Mouse (Mus musculus) kidney, embryonic 15.5 days (tissue): ENCODE data around the gene Usp49. TPM values are rescaled to one million over a fixed set of nuclear protein-coding genes. Genes with fewer than 3 reads are reported as not detected.
A peak's percentile ranks its signal among the peaks of the same experiment; 100 is the strongest.

ENCODE experiments used
- ATAC-seq: fragments of 200-750 bp; cut with Nextera tagmentation; replicated peaks from 2 replicates; pipeline ENCODE4 v1.8.0; 2017; ENCODE audit warnings: moderate TSS enrichment; ENCODE audit not compliant: low FRiP score
- H3K27ac ChIP-seq: fragments of 300-500 bp; sonication (generic); 2 replicates; pipeline ENCODE4 v1.5.1; 2015; ENCODE audit warnings: mild to moderate bottlenecking, inconsistent platforms
- H3K27me3 ChIP-seq: fragments of 300-500 bp; sonication (generic); 2 replicates; pipeline ENCODE4 v1.6.1; 2015; ENCODE audit warnings: inconsistent platforms
- H3K36me3 ChIP-seq: fragments of 300-500 bp; sonication (generic); 2 replicates; pipeline ENCODE4 v1.6.1; 2015; ENCODE audit warnings: inconsistent platforms
- H3K4me1 ChIP-seq: fragments of 300-500 bp; sonication (generic); 2 replicates; pipeline ENCODE4 v1.6.1; 2015; ENCODE audit warnings: inconsistent platforms
- H3K4me2 ChIP-seq: fragments of 300-500 bp; sonication (generic); 2 replicates; pipeline ENCODE4 v1.6.1; 2015; ENCODE audit warnings: moderate library complexity, mild to moderate bottlenecking, inconsistent platforms
- H3K4me3 ChIP-seq: fragments of 300-500 bp; sonication (generic); replicated peaks from 2 replicates; pipeline ENCODE4 v1.5.1; 2015; ENCODE audit warnings: mild to moderate bottlenecking, inconsistent platforms
- H3K9ac ChIP-seq: fragments of 300-500 bp; sonication (generic); 2 replicates; pipeline ENCODE4 v1.6.1; 2015; ENCODE audit warnings: mild to moderate bottlenecking, inconsistent platforms
- H3K9me3 ChIP-seq: fragments of 300-500 bp; sonication (generic); replicated peaks from 2 replicates; pipeline ENCODE4 v1.6.1; 2016; ENCODE audit warnings: inconsistent platforms
- WGBS: fragments of 180-500 bp; shearing (Covaris S2); methylation state at CpG from one replicate; pipeline ENCODE4 v1.1.7; 2015; ENCODE audit warnings: mixed read lengths; 5-methylcytosine and 5-hydroxymethylcytosine counted together
- polyA plus RNA-seq: library from polyadenylated mRNA; unstranded; fragments of >200 nt; fragmentation: Nextera tagmentation; extraction: Ambion mirVana; gene quantifications from 2 replicates; pipeline ENCODE4 v1.2.1, GENCODE M21; 2015

The Usp49 gene
- polyA plus RNA-seq, 1 experiment from 2014 or later, result 5.0 TPM

DNA sequence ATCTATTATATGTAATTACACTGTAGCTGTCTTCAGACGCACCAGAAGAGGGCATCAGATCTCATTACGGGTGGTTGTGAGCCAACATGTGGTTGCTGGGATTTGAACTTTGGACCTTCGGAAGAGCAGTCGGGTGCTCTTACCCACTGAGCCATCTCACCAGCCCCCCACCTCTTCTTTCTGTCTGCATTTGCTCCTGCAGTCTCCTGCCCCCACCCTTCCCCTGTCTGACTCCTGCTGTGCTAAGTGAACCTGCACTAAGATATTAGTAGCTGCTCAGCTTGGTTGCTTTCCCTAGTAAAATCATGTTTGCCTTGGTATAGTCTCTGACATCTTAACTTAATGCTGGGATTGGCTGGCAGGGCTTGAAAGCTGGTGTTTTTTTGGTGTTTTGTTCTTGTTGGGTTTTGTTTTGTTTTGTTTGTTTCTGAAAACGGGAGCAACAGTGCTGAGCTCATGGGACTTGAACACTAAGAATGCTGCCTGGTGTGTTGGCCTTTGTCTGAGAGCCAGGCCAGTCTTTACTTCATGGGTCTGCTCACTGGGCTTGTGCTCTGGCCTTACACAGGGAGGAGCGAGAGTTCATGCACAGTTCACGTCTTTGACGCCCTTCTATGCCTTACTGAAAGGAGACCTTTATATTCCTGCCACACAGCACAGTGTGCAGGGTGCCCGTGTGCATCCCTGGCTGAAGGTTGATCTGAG is 32.7 kb downstream of the Usp49 start:
- no peak for ATAC-seq
- no peaks in the 10 kb centered on the region for H3K9me3 ChIP-seq
- H3K4me1 ChIP-seq, result 0 out of 2 replicates have a peak, but pooled peaks cover 6% of the 10 kb centered on the region
- H3K36me3 ChIP-seq, result no peaks in the 10 kb centered on the region
- H3K27me3 ChIP-seq, result no peaks in the 10 kb centered on the region
- H3K4me3 ChIP-seq, result no peak overlapping the region
- no peak overlapping the region for H3K27ac ChIP-seq
- no peak overlapping the region for H3K4me2 ChIP-seq
- no peak overlapping the region for H3K9ac ChIP-seq
- WGBS, result 75% methylated on average over 9 of the region's 9 CpGs

DNA sequence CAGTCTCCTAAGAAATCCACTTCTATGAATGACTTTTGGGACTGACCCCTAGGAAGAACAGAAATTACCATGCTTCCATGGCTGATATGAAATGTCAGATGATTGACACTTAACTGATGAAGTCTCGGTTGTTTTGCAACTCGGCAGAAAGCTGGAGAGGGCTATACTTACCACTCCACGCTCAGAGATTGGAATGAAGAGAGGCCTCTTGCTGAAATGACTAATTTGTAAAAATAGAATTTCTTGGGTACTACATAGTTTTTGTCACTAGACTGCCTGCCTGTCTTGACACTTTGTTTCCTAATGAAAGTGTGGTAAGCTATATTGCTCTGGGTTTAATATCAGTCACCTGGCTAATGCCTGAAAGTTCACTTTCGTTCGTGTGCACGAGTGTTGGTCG is 34.0 kb downstream of the Usp49 start:
- WGBS, result 89% methylated on average over 7 of the region's 7 CpGs
- ATAC-seq, result no peak
- H3K9ac ChIP-seq, result no peak overlapping the region
- 0 out of 2 replicates have a peak, but pooled peaks cover 6% of the 10 kb centered on the region for H3K4me1 ChIP-seq
- no peaks in the 10 kb centered on the region for H3K9me3 ChIP-seq
- H3K36me3 ChIP-seq, result no peaks in the 10 kb centered on the region
- H3K4me3 ChIP-seq, result no peak overlapping the region
- H3K27ac ChIP-seq, result no peak overlapping the region
- no peaks in the 10 kb centered on the region for H3K27me3 ChIP-seq
- no peak overlapping the region for H3K4me2 ChIP-seq

DNA sequence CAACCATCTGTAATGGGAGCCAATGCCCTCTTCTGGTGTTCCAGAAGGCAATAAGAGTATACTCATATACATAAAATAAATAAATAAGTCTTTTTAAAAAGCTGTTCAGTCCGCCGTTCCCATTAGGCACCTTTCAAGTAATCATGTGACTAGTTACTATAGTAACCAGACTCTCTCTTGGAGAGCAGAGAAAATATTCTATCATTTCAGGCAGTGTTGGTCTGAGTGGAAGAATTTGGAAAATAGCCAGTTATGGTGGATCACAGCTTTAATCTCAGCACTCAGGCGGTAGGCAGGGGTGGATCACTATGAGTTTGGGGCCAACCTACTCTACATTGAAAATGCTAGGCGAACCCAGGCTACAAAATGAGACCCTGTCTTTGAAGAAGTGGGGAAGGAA is 38.7 kb downstream of the Usp49 start:
- 78% methylated on average over 4 of the region's 4 CpGs for WGBS
- H3K27ac ChIP-seq, result no peak overlapping the region
- H3K4me3 ChIP-seq, result no peak overlapping the region
- H3K9me3 ChIP-seq, result no peaks in the 10 kb centered on the region
- H3K36me3 ChIP-seq, result no peaks in the 10 kb centered on the region; the same call in 1 of the 2 replicates
- H3K9ac ChIP-seq, result no peak overlapping the region
- H3K4me1 ChIP-seq, result peaks cover 22% of the 10 kb centered on the region
- no peak overlapping the region for H3K4me2 ChIP-seq
- ATAC-seq, result no peak
- H3K27me3 ChIP-seq, result peaks cover 19% of the 10 kb centered on the region; the same call in 1 of the 2 replicates

DNA sequence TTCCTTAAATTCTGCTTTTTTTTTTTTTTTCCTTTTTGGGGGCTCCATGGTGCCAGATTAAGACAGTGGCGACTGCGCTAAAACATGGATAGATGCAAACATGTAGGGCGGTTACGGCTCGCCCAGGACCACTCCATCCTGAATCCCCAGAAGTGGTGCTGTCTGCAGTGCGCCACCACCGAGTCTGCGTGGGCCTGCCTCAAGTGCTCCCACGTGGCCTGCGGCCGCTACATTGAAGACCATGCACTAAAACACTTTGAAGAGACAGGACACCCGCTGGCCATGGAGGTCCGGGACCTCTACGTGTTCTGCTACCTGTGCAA is 41.5 kb downstream of the Usp49 start:
- Histone ChIP-seq H3K9ac (peak overlapping the region; percentile 40), H3K9me3 (no peaks in the 10 kb centered on the region), H3K27ac (peak overlapping the region; percentile 59; the same call in 1 of the 2 replicates), H3K36me3 (peaks cover 13% of the 10 kb centered on the region), H3K4me3 (peak overlapping the region; percentile 47), H3K27me3 (peaks cover 19% of the 10 kb centered on the region; the same call in 1 of the 2 replicates), H3K4me1 (peaks cover 23% of the 10 kb centered on the region), H3K4me2 (peak overlapping the region; percentile 81)
- WGBS, result 14% methylated on average over 14 of the region's 14 CpGs
- peak; percentile 38 for ATAC-seq

DNA sequence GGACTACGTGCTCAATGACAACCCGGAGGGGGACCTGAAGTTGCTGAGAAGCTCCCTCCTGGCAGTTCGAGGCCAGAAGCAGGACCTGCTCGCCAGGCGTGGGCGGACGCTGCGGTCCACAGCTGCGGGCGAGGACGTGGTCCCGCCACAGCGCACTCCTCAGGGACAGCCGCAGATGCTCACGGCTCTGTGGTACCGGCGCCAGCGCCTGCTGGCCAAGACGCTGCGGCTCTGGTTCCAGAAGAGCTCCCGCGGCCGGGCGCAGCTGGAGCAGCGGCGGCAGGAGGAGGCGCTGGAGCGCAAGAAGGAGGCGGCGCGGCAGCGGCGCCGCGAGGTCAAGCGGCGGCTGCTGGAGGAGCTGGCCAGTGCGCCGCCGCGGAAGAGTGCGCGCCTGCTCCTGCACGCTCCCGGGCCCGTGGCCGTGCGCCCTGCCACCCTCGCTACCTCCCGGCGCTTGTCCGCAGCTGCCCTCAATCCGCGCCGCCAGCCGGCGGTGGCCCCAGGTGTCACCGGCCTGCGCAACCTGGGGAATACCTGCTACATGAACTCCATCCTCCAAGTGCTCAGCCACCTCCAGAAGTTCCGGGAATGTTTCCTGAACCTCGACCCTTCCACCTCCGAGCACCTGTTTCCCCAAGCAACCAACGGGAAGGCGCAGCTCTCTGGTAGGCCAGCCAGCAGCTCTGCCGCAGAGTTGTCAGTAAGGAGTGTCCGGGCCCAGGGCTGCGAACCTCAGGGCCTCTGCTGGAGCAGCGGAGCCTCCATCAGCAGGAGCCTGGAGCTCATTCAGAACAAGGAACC is 42.0 kb downstream of the Usp49 start:
- 4% methylated on average over 68 of the region's 68 CpGs for WGBS
- peak overlapping the region; percentile 59 for H3K27ac ChIP-seq
- H3K27me3 ChIP-seq, result peaks cover 19% of the 10 kb centered on the region; the same call in 1 of the 2 replicates
- peak overlapping the region; percentile 81 for H3K4me2 ChIP-seq
- no peaks in the 10 kb centered on the region for H3K9me3 ChIP-seq
- peak overlapping the region; percentile 47 for H3K4me3 ChIP-seq
- H3K36me3 ChIP-seq, result peaks cover 18% of the 10 kb centered on the region
- ATAC-seq, result peak; percentile 87
- peak overlapping the region; percentile 40 for H3K9ac ChIP-seq
- peaks cover 23% of the 10 kb centered on the region for H3K4me1 ChIP-seq

DNA sequence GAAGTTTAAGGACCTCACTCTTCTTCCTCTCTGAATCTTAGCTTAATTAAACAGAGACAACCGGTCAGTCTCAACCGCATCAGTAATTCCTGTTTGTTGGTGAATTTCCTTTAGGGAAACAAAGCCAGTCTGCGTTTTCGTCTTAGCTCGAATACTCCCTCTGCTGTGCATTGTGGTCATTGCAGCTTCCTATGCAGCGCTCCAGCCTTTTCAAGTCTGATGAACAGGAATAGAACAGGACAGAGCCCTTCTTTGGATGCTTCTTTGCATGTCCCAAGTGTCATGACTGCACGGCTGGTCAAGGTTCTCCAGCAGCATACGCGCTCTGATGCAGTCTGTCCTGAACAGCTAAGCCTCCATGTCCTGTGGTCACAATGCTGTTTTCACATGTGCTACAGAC is 46.1 kb downstream of the Usp49 start:
- H3K4me3 ChIP-seq, result no peak overlapping the region
- no peaks in the 10 kb centered on the region for H3K9me3 ChIP-seq
- H3K36me3 ChIP-seq, result peaks cover 44% of the 10 kb centered on the region
- H3K9ac ChIP-seq, result no peak overlapping the region
- 21% methylated on average over 9 of the region's 9 CpGs for WGBS
- H3K27me3 ChIP-seq, result peaks cover 10% of the 10 kb centered on the region; the same call in 1 of the 2 replicates
- ATAC-seq, result no peak
- peaks cover 26% of the 10 kb centered on the region for H3K4me1 ChIP-seq
- H3K27ac ChIP-seq, result no peak overlapping the region
- H3K4me2 ChIP-seq, result no peak overlapping the region

DNA sequence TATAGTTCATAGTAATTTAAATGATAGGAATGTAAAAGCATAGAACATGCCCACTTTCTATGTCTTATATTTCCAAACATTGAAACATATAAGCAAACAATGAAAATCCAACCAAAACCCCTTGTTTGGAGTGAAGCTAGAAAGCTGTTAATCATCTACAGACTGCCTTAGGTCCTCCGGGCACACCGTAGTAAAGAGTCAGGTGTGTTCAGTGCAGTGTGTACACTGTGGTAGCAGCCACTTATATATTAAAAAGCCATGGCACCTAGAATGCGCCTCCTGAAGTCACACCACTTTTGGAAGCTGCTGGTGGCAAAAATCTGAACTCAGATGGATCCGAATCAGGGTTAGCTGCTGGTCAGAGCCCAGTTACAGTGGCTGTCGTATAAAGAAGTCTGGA is 47.7 kb downstream of the Usp49 start:
- H3K27ac ChIP-seq, result peak overlapping the region; percentile 69; the same call in 1 of the 2 replicates
- H3K27me3 ChIP-seq, result peaks cover 2% of the 10 kb centered on the region; the same call in 1 of the 2 replicates
- H3K36me3 ChIP-seq, result peaks cover 60% of the 10 kb centered on the region
- H3K9me3 ChIP-seq, result no peaks in the 10 kb centered on the region
- H3K4me2 ChIP-seq, result peak overlapping the region; percentile 6; the same call in 1 of the 2 replicates
- 78% methylated on average over 5 of the region's 5 CpGs for WGBS
- H3K4me3 ChIP-seq, result no peak overlapping the region
- peaks cover 12% of the 10 kb centered on the region for H3K4me1 ChIP-seq
- no peak overlapping the region for H3K9ac ChIP-seq
- 0 out of 2 replicates have a peak, but pooled peaks have one; percentile 55 for ATAC-seq

DNA sequence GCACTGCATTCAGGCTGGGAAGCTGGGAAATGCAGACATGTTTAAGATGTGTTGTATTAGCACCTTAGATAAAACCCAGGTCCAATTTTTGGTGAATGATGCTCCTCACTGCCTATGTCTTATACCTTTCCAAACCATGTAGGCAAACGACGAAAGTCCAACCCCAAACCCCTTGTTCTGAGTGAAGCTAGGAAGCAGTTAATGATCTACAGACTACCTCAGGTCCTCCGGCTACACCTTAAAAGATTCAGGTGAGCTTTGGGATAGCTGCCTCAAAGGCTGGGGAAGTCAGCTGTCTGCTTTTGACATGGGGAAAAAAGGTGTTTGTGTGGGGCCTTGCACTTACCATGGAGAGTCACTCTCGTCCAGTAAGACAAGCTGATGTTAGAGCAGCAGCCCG is 48.2 kb downstream of the Usp49 start:
- Histone ChIP-seq H3K36me3 (peaks cover 65% of the 10 kb centered on the region), H3K9ac (no peak overlapping the region), H3K4me2 (peak overlapping the region; percentile 6; the same call in 1 of the 2 replicates), H3K9me3 (no peaks in the 10 kb centered on the region), H3K27ac (peak overlapping the region; percentile 69; the same call in 1 of the 2 replicates), H3K4me3 (no peak overlapping the region), H3K27me3 (no peaks in the 10 kb centered on the region), H3K4me1 (0 out of 2 replicates have a peak, but pooled peaks cover 7% of the 10 kb centered on the region)
- no peak for ATAC-seq
- 77% methylated on average over 5 of the region's 5 CpGs for WGBS

DNA sequence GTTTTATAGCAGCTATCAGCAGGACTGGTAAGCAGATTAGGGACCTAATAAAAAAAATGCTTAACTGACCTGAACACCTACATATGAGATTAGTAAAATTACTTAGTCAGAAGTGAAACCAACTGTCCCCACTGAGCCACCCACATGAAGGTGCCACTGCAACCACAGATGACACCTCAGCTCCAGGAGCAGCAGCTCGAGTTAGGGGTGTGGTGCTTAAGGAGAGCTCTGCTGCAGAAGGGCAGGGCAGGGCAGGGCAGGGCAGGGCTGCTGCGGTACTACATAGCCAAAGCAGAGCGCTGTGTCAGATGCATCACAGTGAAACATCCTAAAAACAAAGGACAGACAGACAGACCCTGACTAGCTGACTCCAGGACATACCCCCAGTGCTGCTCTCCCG is 52.3 kb downstream of the Usp49 start:
- Histone ChIP-seq H3K4me2 (no peak overlapping the region), H3K9me3 (no peaks in the 10 kb centered on the region), H3K36me3 (peaks cover 68% of the 10 kb centered on the region), H3K27me3 (no peaks in the 10 kb centered on the region), H3K9ac (no peak overlapping the region), H3K27ac (no peak overlapping the region), H3K4me1 (peaks cover 12% of the 10 kb centered on the region), H3K4me3 (no peak overlapping the region)
- ATAC-seq, result no peak
- WGBS, result 75% methylated on average over 4 of the region's 4 CpGs

DNA sequence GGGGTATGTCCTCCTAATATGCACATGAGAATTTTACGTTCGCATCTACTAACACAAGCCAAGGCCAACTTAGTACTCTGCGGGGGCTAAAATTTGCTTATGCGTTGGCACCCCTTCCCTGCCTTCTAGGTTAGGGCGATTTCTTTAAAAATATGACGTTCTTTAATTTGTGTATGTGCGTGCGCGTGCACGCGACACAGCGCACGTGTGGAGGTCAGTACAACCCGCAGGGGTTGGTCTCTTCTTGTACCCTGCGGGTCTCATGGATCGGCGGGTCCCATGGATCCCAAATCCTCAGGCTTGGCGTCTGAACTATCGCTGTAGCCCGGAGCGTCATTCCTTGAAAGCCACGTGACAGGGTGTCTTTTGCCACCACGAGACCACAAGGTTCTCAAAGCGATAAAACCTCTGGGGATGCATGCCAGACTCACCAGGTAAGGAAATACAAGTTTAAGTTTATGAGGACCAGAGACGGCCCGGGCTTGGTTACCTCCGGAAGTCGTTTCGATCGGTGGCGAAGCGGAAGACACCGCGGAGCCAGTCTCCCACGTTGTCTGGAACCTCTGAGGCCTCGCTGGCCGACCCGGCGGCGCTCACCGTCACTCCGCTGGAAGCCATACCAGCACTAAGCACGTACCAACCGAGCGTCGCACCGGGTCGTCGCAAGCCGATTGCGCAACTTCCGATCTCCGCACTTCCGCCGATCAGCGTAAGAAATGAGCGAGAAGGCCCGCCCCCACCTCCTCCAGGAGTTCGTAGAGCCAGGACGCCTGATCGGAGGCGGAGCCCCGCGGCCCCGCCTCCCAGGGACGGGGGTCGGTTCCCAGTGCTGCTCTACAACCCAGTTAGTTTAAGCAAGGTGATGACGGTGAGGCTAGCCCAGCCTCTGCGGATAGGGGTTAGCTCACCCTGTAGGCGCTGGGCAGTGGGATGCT is 57.2 kb downstream of the Usp49 start:
- peak overlapping the region; percentile 87 for H3K27ac ChIP-seq
- H3K9ac ChIP-seq, result peak overlapping the region; percentile 83
- peak overlapping the region; percentile 87 for H3K4me3 ChIP-seq
- ATAC-seq, result peak; percentile 90
- H3K36me3 ChIP-seq, result peaks cover 34% of the 10 kb centered on the region
- no peaks in the 10 kb centered on the region for H3K9me3 ChIP-seq
- no peaks in the 10 kb centered on the region for H3K27me3 ChIP-seq
- H3K4me2 ChIP-seq, result peak overlapping the region; percentile 97
- 1% methylated on average over 70 of the region's 70 CpGs for WGBS
- peaks cover 28% of the 10 kb centered on the region for H3K4me1 ChIP-seq

DNA sequence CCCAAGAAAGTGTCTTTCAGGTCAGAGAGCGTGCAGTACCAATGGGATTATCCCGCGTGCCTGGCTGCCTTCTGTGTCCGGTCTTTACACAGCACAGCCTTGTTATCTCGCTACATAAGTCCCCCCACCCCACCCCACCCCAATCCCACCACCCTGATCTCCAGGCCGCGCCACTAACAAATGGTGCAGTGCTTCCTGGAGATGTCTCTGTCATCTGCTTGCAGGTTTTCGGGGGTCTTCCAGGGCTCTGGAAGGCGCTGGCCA is 57.8 kb downstream of the Usp49 start, which contains the start of gene Tomm6:
Gene Tomm6 (minus strand): TSS at position 43 of the 264 bp plus-strand sequence.
- WGBS, result under 1% methylated on average over 9 of the region's 9 CpGs
- peak within 1 kb of the TSS; percentile 83 for H3K9ac ChIP-seq
- peak within 1 kb of the TSS; percentile 97 for H3K4me2 ChIP-seq

More for the DNA sequence above, 57.8 kb downstream of the Usp49 start, which contains the start of gene Tomm6:
- Histone ChIP-seq H3K4me1 (peaks cover 29% of the 10 kb centered on the region), H3K9me3 (no peaks in the 10 kb centered on the region), H3K27ac (peak within 1 kb of the TSS; percentile 87), H3K36me3 (peaks cover 28% of the 10 kb centered on the region), H3K4me3 (peak within 1 kb of the TSS; percentile 87), H3K27me3 (peaks cover 5% of the 10 kb centered on the region; the same call in 1 of the 2 replicates)
- no peak for ATAC-seq
